In the genomic region with DNA sequence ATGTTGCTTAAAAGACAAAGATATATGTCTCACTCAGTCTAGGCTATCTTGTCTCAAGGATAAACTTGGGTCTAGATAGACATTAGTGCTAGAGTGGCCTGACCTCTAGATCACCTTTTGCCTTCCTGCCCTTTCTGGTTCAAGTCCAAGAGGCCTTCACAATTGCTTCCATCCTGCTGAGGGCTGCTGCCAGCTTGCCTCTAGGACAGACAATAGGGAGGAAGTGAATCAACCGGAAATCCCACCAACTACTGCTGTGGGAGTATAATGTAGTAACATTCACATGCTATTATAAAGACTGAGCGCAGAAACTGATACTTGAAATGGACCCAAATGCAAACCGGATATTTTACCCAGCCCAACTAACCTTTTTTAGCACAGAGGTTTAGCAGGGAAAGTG, we compare ENCODE assay signal across 24 mouse cellular contexts.
DNase-seq lines count a peak whose midpoint lies in the region; ATAC-seq and TF ChIP-seq lines count a peak whose summit lies in the region.
"Had no signal": no experiment of that assay in that cellular context is flagged by ENCODE, and none has a peak within 500 bp of the region (broad histone marks: within the 10 kb centered on the region; RNA-seq: fewer than 3 reads in every experiment).

No protein-coding gene starts in this region.

- no peak overlapping the region for H3K4me3 ChIP-seq in kidney, adult 2 months (ENCODE audit: insufficient read depth, low read depth, low read length)
- H3K4me3 ChIP-seq in lung, adult 2 months (replicated peaks; ENCODE audit: extremely low read depth, low read depth, low read length) = no peak overlapping the region
- H3K4me3 ChIP-seq in lung, postnatal 0 days (ENCODE audit: low read depth, low read length) = no peak overlapping the region
- H3K4me3 ChIP-seq: embryonic facial prominence, embryonic 12.5 days; hindbrain, embryonic 15.5 days; left cerebral cortex, adult 2 months; limb, embryonic 15.5 days; liver, embryonic 15.5 days; midbrain, embryonic 10.5 days; myocyte; neural tube, embryonic 13.5 days had no signal

- H3K27me3 ChIP-seq in kidney, adult 2 months (replicated peaks; ENCODE audit: control insufficient read depth, insufficient read depth, low read length) = no peaks in the 10 kb centered on the region
- H3K27me3 ChIP-seq in lung, postnatal 0 days (replicated peaks; ENCODE audit: insufficient read depth, low read length) = no peaks in the 10 kb centered on the region
- H3K27me3 ChIP-seq: embryonic facial prominence, embryonic 12.5 days; hindbrain, embryonic 15.5 days; limb, embryonic 15.5 days; liver, embryonic 15.5 days; neural tube, embryonic 13.5 days had no signal

- H3K9me3 ChIP-seq in lung, postnatal 0 days (ENCODE audit: low read length) = no peaks in the 10 kb centered on the region
- H3K9me3 ChIP-seq: hindbrain, embryonic 15.5 days; liver, embryonic 15.5 days; midbrain, embryonic 10.5 days; neural tube, embryonic 13.5 days had no signal

- H3K4me2 ChIP-seq in lung, postnatal 0 days (replicated peaks; ENCODE audit: low read depth, low read length) = no peak overlapping the region
- H3K4me2 ChIP-seq: embryonic facial prominence, embryonic 12.5 days; hindbrain, embryonic 15.5 days; limb, embryonic 15.5 days; liver, embryonic 15.5 days; neural tube, embryonic 13.5 days had no signal

- no peaks in the 10 kb centered on the region for H3K4me1 ChIP-seq in kidney, adult 2 months (ENCODE audit: control insufficient read depth, insufficient read depth, low read length)
- H3K4me1 ChIP-seq in lung, adult 2 months (ENCODE audit: control insufficient read depth, insufficient read depth, low read length) = no peaks in the 10 kb centered on the region
- no peaks in the 10 kb centered on the region for H3K4me1 ChIP-seq in lung, postnatal 0 days (ENCODE audit: insufficient read depth, low read depth, low read length)
- H3K4me1 ChIP-seq: embryonic facial prominence, embryonic 12.5 days; hindbrain, embryonic 15.5 days; limb, embryonic 15.5 days; liver, embryonic 15.5 days; midbrain, embryonic 10.5 days; neural tube, embryonic 13.5 days had no signal

- peak; percentile 20 for DNase-seq in kidney, adult 2 months
- DNase-seq in kidney, postnatal 25 days = no peak
- peak; percentile 3 to 26 for DNase-seq in lung, adult 18-20 months
- DNase-seq in lung, adult 2 months = no peak
- DNase-seq in lung, postnatal 0 days (ENCODE audit: low spot score) = peak; percentile 28
- DNase-seq in skeletal muscle tissue, adult 2 months (ENCODE audit: low read depth, low spot score) = peak; percentile 3
- DNase-seq in urinary bladder, postnatal 25 days (ENCODE audit: low spot score) = no peak
- DNase-seq in adipocyte (ENCODE audit: low spot score) = no peak
- DNase-seq: cerebellum, adult 2 months; cerebellum, postnatal 25 days; forebrain, postnatal 0 days; gastrocnemius, postnatal 14 days; left cerebral cortex, postnatal 4 days; retina, postnatal 1 day; right cerebral cortex, postnatal 25 days had no signal

- TF ChIP-seq EP300 in lung, postnatal 0 days (IDR thresholded peaks at IDR 0.05) = peak; percentile 61

- ATAC-seq in lung, postnatal 0 days = peak; percentile 58
- ATAC-seq: forebrain, postnatal 0 days; midbrain, embryonic 16.5 days had no signal

- no peak for TF ChIP-seq CTCF in kidney, adult 2 months (conservative IDR thresholded peaks at IDR 0.05; ENCODE audit: insufficient read depth, insufficient read length, low read depth, low read length)
- TF ChIP-seq CTCF in lung, adult 2 months (IDR thresholded peaks at IDR 0.05; ENCODE audit: insufficient read depth, low read length) = no peak
- no peak for TF ChIP-seq CTCF in lung, postnatal 0 days (IDR thresholded peaks at IDR 0.05)

- 70% methylated on average over 3 of the region's 3 CpGs for WGBS in kidney, adult 2 months
- WGBS in lung, adult 2 months = 47% methylated on average over 3 of the region's 3 CpGs
- 74% methylated on average over 3 of the region's 3 CpGs for WGBS in lung, postnatal 0 days

- H3K27ac ChIP-seq in kidney, adult 2 months (ENCODE audit: insufficient read depth, low read depth, low read length) = no peak overlapping the region
- H3K27ac ChIP-seq in lung, postnatal 0 days (ENCODE audit: low read length) = no peak overlapping the region
- H3K27ac ChIP-seq: embryonic facial prominence, embryonic 12.5 days; hindbrain, embryonic 15.5 days; left cerebral cortex, adult 2 months; limb, embryonic 15.5 days; liver, embryonic 15.5 days; midbrain, embryonic 10.5 days; neural tube, embryonic 13.5 days had no signal

- H3K9ac ChIP-seq in lung, postnatal 0 days (replicated peaks; ENCODE audit: low read depth) = no peak overlapping the region
- H3K9ac ChIP-seq: embryonic facial prominence, embryonic 12.5 days; forebrain, postnatal 0 days; hindbrain, embryonic 15.5 days; limb, embryonic 15.5 days; liver, embryonic 15.5 days; neural tube, embryonic 13.5 days had no signal

- TF ChIP-seq POLR2A in kidney, adult 2 months (IDR thresholded peaks at IDR 0.05; ENCODE audit: low read depth, low read length) = no peak
- TF ChIP-seq POLR2A in lung, adult 2 months (IDR thresholded peaks at IDR 0.05; ENCODE audit: borderline replicate concordance, extremely low read depth, low read depth, low read length) = no peak

- no peaks in the 10 kb centered on the region for H3K36me3 ChIP-seq in kidney, adult 2 months (ENCODE audit: control insufficient read depth, insufficient read depth, low read length)
- H3K36me3 ChIP-seq in lung, postnatal 0 days (ENCODE audit: insufficient read depth, low read length) = no peaks in the 10 kb centered on the region
- H3K36me3 ChIP-seq: embryonic facial prominence, embryonic 12.5 days; hindbrain, embryonic 15.5 days; limb, embryonic 15.5 days; liver, embryonic 15.5 days; midbrain, embryonic 10.5 days; neural tube, embryonic 13.5 days had no signal

Comparison
In these comparisons a context has a peak if more than half of its experiments do, and no peak if none do; other contexts are left out.
1. DNase-seq: peak in kidney, adult 2 months (single experiment), lung, adult 18-20 months (2 of 2), lung, postnatal 0 days (single experiment) and skeletal muscle tissue, adult 2 months (single experiment); none in kidney, postnatal 25 days (0 of 2), lung, adult 2 months (single experiment), urinary bladder, postnatal 25 days (single experiment) and adipocyte (single experiment).